Mouse (Mus musculus): ENCODE measurements around the gene Stfa2. TPM values are rescaled to one million over a fixed set of nuclear protein-coding genes. Genes with fewer than 3 reads are reported as not detected.
"Not testable (repeated sequence)": the region's sequence is repeated elsewhere in the genome, so short reads cannot be mapped to it uniquely, and the experiment has no call there.

Stfa2 gene
- polyA plus RNA-seq (2015; fragmentation: Nextera tagmentation; extraction: Ambion mirVana), result 0.37 and 0.38 TPM in 2 replicates

GRCm38 (mm10) chr16:36408357-36408756 is at the start of gene Stfa2:
Stfa2 (minus strand) TSS chr16:36408457.
- H3K9me3 ChIP-seq (ENCODE audit: control insufficient read depth), result no peaks in the 10 kb centered on the region
- H3K9ac ChIP-seq (ENCODE audit: low read depth, low read length), result no peak within 1 kb of the TSS
- no peaks in the 10 kb centered on the region for H3K36me3 ChIP-seq (ENCODE audit: control insufficient read depth, insufficient read depth)
- no peak for ATAC-seq
- no peaks in the 10 kb centered on the region for H3K27me3 ChIP-seq (replicated peaks; ENCODE audit: control insufficient read depth, insufficient read depth, low read length)
- H3K4me1 ChIP-seq (replicated peaks; ENCODE audit: control insufficient read depth, insufficient read depth, low read length), result no peaks in the 10 kb centered on the region
- H3K27ac ChIP-seq (ENCODE audit: low read depth, low read length), result no peak within 1 kb of the TSS
- H3K4me2 ChIP-seq (replicated peaks; ENCODE audit: low read depth), result no peak within 1 kb of the TSS
- H3K4me3 ChIP-seq (ENCODE audit: low read depth, low read length), result no peak within 1 kb of the TSS
- TF ChIP-seq CTCF (IDR thresholded peaks at IDR 0.05; ENCODE audit: low read depth), result no peak

GRCm38 (mm10) chr16:36455342-36455802 is 47.1 kb upstream of the Stfa2 start, which contains the start of gene Stfa3:
Stfa3 (minus strand) TSS chr16:36455392.
- WGBS, result 59% methylated on average over 4 of the region's 4 CpGs
- no peak within 1 kb of the TSS for H3K27ac ChIP-seq (ENCODE audit: low read depth, low read length)
- no peaks in the 10 kb centered on the region for H3K9me3 ChIP-seq (ENCODE audit: control insufficient read depth)
- no peak for TF ChIP-seq CTCF (IDR thresholded peaks at IDR 0.05; ENCODE audit: low read depth)
- H3K4me2 ChIP-seq (replicated peaks; ENCODE audit: low read depth), result no peak within 1 kb of the TSS
- ATAC-seq, result no peak
- H3K36me3 ChIP-seq (ENCODE audit: control insufficient read depth, insufficient read depth), result no peaks in the 10 kb centered on the region
- no peaks in the 10 kb centered on the region for H3K4me1 ChIP-seq (replicated peaks; ENCODE audit: control insufficient read depth, insufficient read depth, low read length)
- H3K9ac ChIP-seq (ENCODE audit: low read depth, low read length), result no peak within 1 kb of the TSS
- H3K4me3 ChIP-seq (ENCODE audit: low read depth, low read length), result no peak within 1 kb of the TSS
- H3K27me3 ChIP-seq (replicated peaks; ENCODE audit: control insufficient read depth, insufficient read depth, low read length), result no peaks in the 10 kb centered on the region

DNA sequence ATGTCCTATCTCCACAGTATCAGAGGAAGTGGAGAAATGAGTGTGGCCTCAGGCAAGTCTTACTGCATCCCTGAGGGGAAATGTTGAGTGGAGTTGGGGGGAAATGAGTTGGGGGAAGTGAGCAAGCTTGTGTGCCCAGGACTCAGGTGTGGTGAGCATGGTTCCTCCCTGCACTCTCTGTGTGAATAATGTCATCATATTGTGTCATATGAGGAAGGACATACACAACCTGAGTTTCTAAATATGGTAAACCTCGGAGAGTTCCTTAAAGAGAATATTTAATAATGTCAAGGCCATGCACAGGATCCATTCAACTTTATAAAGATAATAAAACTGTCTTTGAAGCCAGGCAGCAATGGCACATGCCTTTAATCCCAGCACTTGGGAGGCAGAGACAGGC is 12.7 kb upstream of the Stfa2 start:
- H3K9ac ChIP-seq (ENCODE audit: low read depth, low read length); H3K4me1 ChIP-seq (replicated peaks; ENCODE audit: control insufficient read depth, insufficient read depth, low read length); H3K27ac ChIP-seq (ENCODE audit: low read depth, low read length); H3K9me3 ChIP-seq (ENCODE audit: control insufficient read depth); H3K4me3 ChIP-seq (ENCODE audit: low read depth, low read length); H3K4me2 ChIP-seq (replicated peaks; ENCODE audit: low read depth); H3K36me3 ChIP-seq (ENCODE audit: control insufficient read depth, insufficient read depth); ATAC-seq; H3K27me3 ChIP-seq (replicated peaks; ENCODE audit: control insufficient read depth, insufficient read depth, low read length): not testable (repeated sequence)
- 77% methylated on average over 1 of the region's 1 CpGs for WGBS

GRCm38 (mm10) chr16:36389060-36389459 is 19.2 kb downstream of the Stfa2 start:
- Histone ChIP-seq H3K4me3 (ENCODE audit: low read depth, low read length) (no peak overlapping the region), H3K4me1 (replicated peaks; ENCODE audit: control insufficient read depth, insufficient read depth, low read length) (no peaks in the 10 kb centered on the region), H3K27me3 (replicated peaks; ENCODE audit: control insufficient read depth, insufficient read depth, low read length) (no peaks in the 10 kb centered on the region), H3K9ac (ENCODE audit: low read depth, low read length) (no peak overlapping the region), H3K4me2 (replicated peaks; ENCODE audit: low read depth) (no peak overlapping the region), H3K9me3 (ENCODE audit: control insufficient read depth) (no peaks in the 10 kb centered on the region), H3K36me3 (ENCODE audit: control insufficient read depth, insufficient read depth) (no peaks in the 10 kb centered on the region), H3K27ac (ENCODE audit: low read depth, low read length) (no peak overlapping the region)
- TF ChIP-seq CTCF (IDR thresholded peaks at IDR 0.05; ENCODE audit: low read depth), result no peak
- no peak for ATAC-seq
- 20% methylated on average over 4 of the region's 4 CpGs for WGBS

DNA sequence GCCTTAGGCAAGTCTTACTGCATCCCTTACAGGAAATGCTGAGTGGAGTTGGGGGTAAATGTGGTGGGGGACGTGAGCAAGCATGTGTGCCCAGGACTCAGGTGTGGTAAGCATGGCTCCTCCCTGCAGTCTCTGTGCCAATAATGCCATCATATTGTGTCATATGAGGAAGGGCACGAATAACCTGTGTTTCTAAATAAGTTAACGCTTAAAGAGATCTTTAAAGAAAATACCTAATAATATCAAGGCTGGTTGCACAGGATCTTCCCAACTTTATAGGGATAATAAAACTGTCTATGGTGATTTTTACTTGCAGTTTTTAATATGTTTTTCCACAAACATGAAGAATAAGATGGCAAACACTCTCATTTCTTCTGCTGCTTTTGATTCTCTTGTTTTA is 40.6 kb downstream of the Stfa2 start, which contains the start of gene BC100530:
Gene BC100530 (minus strand): TSS at position 101 of the 400 bp plus-strand sequence.
- H3K4me2 ChIP-seq (replicated peaks; ENCODE audit: low read depth); H3K9me3 ChIP-seq (ENCODE audit: control insufficient read depth): not testable (repeated sequence)

More for the DNA sequence above, 40.6 kb downstream of the Stfa2 start, which contains the start of gene BC100530:
- not testable (repeated sequence) for H3K36me3 ChIP-seq (ENCODE audit: control insufficient read depth, insufficient read depth); H3K27me3 ChIP-seq (replicated peaks; ENCODE audit: control insufficient read depth, insufficient read depth, low read length); H3K9ac ChIP-seq (ENCODE audit: low read depth, low read length); H3K27ac ChIP-seq (ENCODE audit: low read depth, low read length); H3K4me1 ChIP-seq (replicated peaks; ENCODE audit: control insufficient read depth, insufficient read depth, low read length); H3K4me3 ChIP-seq (ENCODE audit: low read depth, low read length); ATAC-seq
- WGBS, result 68% methylated on average over 3 of the region's 3 CpGs

Other genes starting within 250 kb of the Stfa2 start
- gene Gm5483, start 224.2 kb downstream of the Stfa2 start, polyA plus RNA-seq (2015; fragmentation: Nextera tagmentation; extraction: Ambion mirVana), result 0.81 and 1.2 TPM in 2 replicates
- gene Gm5416, start 198.1 kb downstream of the Stfa2 start, polyA plus RNA-seq (2015; fragmentation: Nextera tagmentation; extraction: Ambion mirVana), result not detected in 2 replicates
- 0.41 and 1.0 TPM in 2 replicates for gene 2010005H15Rik, start 187.0 kb downstream of the Stfa2 start, polyA plus RNA-seq (2015; fragmentation: Nextera tagmentation; extraction: Ambion mirVana)
- gene Stfa1, start 131.5 kb downstream of the Stfa2 start, polyA plus RNA-seq (2015; fragmentation: Nextera tagmentation; extraction: Ambion mirVana), result 1.5 and 1.6 TPM in 2 replicates
- 0.67 TPM in 1 of 2 replicates, not detected in the other for gene BC117090, start 74.1 kb downstream of the Stfa2 start, polyA plus RNA-seq (2015; fragmentation: Nextera tagmentation; extraction: Ambion mirVana)
- gene BC100530, start 40.7 kb downstream of the Stfa2 start, polyA plus RNA-seq (2015; fragmentation: Nextera tagmentation; extraction: Ambion mirVana), result 1.0 and 1.4 TPM in 2 replicates
- 0.43 TPM in 1 of 2 replicates, not detected in the other for gene Stfa3, start 46.9 kb upstream of the Stfa2 start, polyA plus RNA-seq (2015; fragmentation: Nextera tagmentation; extraction: Ambion mirVana)
- 0.04 TPM in 1 of 2 replicates, not detected in the other for gene Casr, start 153.7 kb upstream of the Stfa2 start, polyA plus RNA-seq (2015; fragmentation: Nextera tagmentation; extraction: Ambion mirVana)

Data from intestine, postnatal 0 days (tissue).